Mouse (Mus musculus): ENCODE results near the gene Arid1b. TPM values are rescaled to one million over a fixed set of nuclear protein-coding genes. Genes with fewer than 3 reads are reported as not detected.

Arid1b gene
- polyA plus RNA-seq, 1 experiment from 2014 or later, result 7.2 TPM

DNA sequence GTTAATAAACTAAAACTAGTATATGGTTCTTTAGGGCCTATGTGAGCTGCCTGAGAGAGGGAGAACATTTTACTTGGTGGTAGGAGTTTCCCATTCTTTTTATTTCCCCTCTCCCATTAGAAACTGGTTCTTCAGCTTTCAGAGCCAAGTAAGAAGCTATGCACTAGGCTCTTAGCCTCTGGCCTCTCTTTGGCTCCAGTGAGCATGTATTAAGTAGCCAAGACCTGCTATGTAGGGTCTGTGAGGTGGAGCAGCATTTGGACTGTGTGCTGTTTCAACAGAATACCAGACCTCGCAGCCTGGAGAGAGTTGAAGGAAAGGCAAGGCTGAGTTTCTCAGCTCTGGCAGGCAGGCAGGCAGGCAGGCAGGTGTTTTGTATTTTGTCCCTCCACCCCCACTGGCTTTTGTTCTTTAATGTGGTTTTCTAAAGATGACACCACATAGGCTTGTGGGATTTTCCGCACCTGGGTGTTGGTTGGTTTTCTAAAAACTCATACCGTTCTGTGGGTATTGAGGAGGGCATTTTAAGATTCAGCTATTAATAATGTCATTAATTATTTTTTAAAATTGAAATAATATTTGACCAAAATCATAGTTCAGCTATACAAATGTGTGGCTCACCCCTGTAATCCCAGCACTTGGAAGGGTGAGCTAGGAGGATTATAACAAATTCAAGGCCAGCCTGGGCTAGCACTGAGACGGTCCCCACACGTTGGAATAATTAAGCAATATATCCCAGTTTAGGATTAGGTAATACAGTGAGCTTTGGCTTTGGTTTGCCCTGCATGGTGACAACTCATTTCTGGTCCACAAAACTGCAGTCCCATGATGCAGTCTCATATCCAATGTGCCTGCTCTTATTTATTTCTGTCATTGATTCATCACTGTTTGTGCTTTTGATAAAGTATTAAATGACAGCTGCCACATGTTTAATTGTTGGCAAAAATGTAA, 132.0 kb downstream of the Arid1b start:
- no peaks in the 10 kb centered on the region for H3K27me3 ChIP-seq (replicated peaks; ENCODE audit: insufficient read depth, low read length)
- WGBS, result 73% methylated on average over 5 of the region's 5 CpGs
- H3K9me3 ChIP-seq (ENCODE audit: low read length), result no peaks in the 10 kb centered on the region
- DNase-seq (ENCODE audit: low spot score), result peak; percentile 88
- no peak overlapping the region for H3K4me3 ChIP-seq (ENCODE audit: low read depth, low read length)
- H3K4me2 ChIP-seq (replicated peaks; ENCODE audit: low read depth, low read length), result no peak overlapping the region
- no peak overlapping the region for H3K9ac ChIP-seq (replicated peaks; ENCODE audit: low read depth)
- peak; percentile 94 for ATAC-seq
- TF ChIP-seq CTCF (IDR thresholded peaks at IDR 0.05) (no peak), EP300 (IDR thresholded peaks at IDR 0.05) (peak; percentile 56)
- peak overlapping the region; percentile 79 for H3K27ac ChIP-seq (ENCODE audit: low read length)
- H3K4me1 ChIP-seq (ENCODE audit: insufficient read depth, low read depth, low read length), result peaks cover 8% of the 10 kb centered on the region; the same call in 1 of the 2 replicates
- no peaks in the 10 kb centered on the region for H3K36me3 ChIP-seq (ENCODE audit: insufficient read depth, low read length)

DNA sequence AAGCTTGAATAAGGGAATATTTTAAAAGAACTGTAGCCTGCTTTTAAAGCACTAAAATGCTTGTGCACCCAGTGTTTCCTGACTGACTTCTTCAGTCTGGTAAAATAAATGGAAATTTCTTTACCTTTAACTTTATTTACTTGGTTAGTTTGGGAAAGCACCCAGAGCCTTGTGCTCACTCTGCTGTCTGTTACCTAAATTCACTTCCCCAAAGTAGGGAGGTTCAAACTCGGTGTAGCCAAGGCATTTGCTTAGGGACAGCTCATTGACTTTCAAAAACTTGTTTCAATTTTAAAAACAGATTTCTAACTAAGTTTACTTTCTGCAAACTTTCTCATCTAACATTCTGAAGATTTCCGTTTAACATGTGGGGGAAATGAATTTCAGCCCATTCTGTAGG, 135.5 kb downstream of the Arid1b start:
- Histone ChIP-seq H3K27me3 (replicated peaks; ENCODE audit: insufficient read depth, low read length) (no peaks in the 10 kb centered on the region), H3K4me2 (replicated peaks; ENCODE audit: low read depth, low read length) (no peak overlapping the region), H3K9me3 (ENCODE audit: low read length) (no peaks in the 10 kb centered on the region), H3K36me3 (ENCODE audit: insufficient read depth, low read length) (no peaks in the 10 kb centered on the region), H3K9ac (replicated peaks; ENCODE audit: low read depth) (no peak overlapping the region), H3K27ac (ENCODE audit: low read length) (no peak overlapping the region), H3K4me1 (ENCODE audit: insufficient read depth, low read depth, low read length) (peaks cover 5% of the 10 kb centered on the region; the same call in 1 of the 2 replicates), H3K4me3 (ENCODE audit: low read depth, low read length) (no peak overlapping the region)
- ATAC-seq (no peak), DNase-seq (ENCODE audit: low spot score) (no peak)
- no peak for TF ChIP-seq EP300 (IDR thresholded peaks at IDR 0.05)
- no peak for TF ChIP-seq CTCF (IDR thresholded peaks at IDR 0.05)
- WGBS, result 71% methylated on average over 2 of the region's 2 CpGs

DNA sequence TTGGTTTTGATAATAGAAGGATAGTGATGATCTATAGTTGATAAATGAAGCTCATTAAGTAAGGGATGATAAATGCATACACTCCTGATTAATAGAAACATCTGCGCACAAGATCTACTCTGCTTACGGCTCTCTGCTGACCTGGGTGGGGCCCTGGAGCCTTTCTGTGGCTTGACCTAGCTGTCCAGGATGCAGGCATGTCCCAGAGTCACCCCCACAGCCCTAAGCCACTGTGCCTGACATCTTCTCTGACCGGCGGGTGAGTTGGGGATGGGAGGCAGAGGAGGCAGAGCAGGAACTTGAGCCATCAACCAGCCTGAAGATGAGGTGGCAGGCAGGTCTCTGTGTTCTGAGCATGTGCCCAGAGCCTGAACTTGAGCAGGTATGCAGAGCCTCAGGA, 136.0 kb downstream of the Arid1b start:
- Histone ChIP-seq H3K27me3 (replicated peaks; ENCODE audit: insufficient read depth, low read length) (no peaks in the 10 kb centered on the region), H3K9ac (replicated peaks; ENCODE audit: low read depth) (no peak overlapping the region), H3K4me3 (ENCODE audit: low read depth, low read length) (no peak overlapping the region), H3K4me1 (ENCODE audit: insufficient read depth, low read depth, low read length) (peaks cover 5% of the 10 kb centered on the region; the same call in 1 of the 2 replicates), H3K27ac (ENCODE audit: low read length) (no peak overlapping the region), H3K36me3 (ENCODE audit: insufficient read depth, low read length) (no peaks in the 10 kb centered on the region), H3K4me2 (replicated peaks; ENCODE audit: low read depth, low read length) (no peak overlapping the region), H3K9me3 (ENCODE audit: low read length) (no peaks in the 10 kb centered on the region)
- ATAC-seq, result no peak
- TF ChIP-seq EP300 (IDR thresholded peaks at IDR 0.05) (no peak), CTCF (IDR thresholded peaks at IDR 0.05) (no peak)
- 81% methylated on average over 4 of the region's 4 CpGs for WGBS
- DNase-seq (ENCODE audit: low spot score), result no peak

DNA sequence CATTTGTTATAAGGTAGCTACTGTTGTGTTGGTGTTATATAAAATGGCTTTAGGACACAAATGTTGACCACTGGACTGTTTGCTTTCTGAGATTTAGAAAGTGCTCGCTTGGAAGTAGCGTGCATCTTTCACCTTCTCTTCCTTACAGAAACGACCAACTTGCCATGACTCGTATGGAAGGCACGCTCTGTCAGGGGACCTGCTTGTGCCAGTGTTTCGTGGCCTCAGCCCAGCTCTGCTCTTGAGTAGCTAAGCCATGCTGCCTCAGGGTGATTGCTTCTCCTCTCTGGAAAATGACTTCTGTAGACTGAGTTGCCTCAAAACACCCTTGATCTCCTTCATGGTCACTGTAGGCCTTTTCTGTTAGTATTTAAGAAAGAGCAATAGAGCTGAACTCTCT, 137.6 kb downstream of the Arid1b start:
- Histone ChIP-seq H3K9ac (replicated peaks; ENCODE audit: low read depth) (no peak overlapping the region), H3K27me3 (replicated peaks; ENCODE audit: insufficient read depth, low read length) (no peaks in the 10 kb centered on the region), H3K36me3 (ENCODE audit: insufficient read depth, low read length) (no peaks in the 10 kb centered on the region), H3K4me3 (ENCODE audit: low read depth, low read length) (no peak overlapping the region), H3K4me1 (ENCODE audit: insufficient read depth, low read depth, low read length) (peaks cover 4% of the 10 kb centered on the region; the same call in 1 of the 2 replicates), H3K9me3 (ENCODE audit: low read length) (no peaks in the 10 kb centered on the region), H3K27ac (ENCODE audit: low read length) (no peak overlapping the region), H3K4me2 (replicated peaks; ENCODE audit: low read depth, low read length) (no peak overlapping the region)
- ATAC-seq (no peak), DNase-seq (ENCODE audit: low spot score) (no peak)
- TF ChIP-seq CTCF (IDR thresholded peaks at IDR 0.05) (no peak), EP300 (IDR thresholded peaks at IDR 0.05) (no peak)
- WGBS, result 93% methylated on average over 6 of the region's 6 CpGs

DNA sequence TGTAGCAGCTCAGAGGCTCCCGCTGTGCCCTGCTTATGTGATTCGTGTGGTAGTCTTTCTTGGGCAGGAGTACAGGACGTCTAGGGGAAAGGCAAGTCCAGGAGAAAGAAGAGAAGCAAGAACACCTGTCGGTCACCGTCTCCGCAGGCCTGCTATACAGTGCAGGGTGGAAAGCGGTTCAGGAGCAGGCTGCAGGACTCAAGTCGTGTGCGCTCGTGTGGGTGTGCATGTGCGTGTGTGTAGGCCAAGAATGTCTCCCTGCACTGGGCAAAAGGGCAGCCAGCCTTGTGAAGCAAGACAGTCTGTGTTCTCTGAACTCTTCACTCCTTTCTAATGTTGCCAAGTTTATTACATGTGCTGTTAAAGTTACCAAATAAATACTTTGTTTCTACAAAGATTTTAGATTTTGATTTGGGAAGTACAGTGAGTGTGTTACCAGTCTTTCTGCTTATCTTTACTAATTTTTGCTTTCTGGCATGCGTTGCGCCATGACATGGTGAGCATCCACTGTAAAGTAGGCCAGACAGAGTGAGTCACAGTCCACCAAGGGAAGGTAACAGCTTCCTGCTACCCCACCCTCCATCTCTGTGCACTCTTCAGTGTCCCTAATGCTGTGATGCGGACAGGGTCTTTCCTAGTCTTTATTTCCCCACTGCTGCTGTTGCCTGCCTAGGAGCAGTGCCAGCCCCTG, 138.3 kb downstream of the Arid1b start:
- Histone ChIP-seq H3K4me3 (ENCODE audit: low read depth, low read length) (no peak overlapping the region), H3K4me1 (ENCODE audit: insufficient read depth, low read depth, low read length) (no peaks in the 10 kb centered on the region), H3K9me3 (ENCODE audit: low read length) (no peaks in the 10 kb centered on the region), H3K27ac (ENCODE audit: low read length) (no peak overlapping the region), H3K4me2 (replicated peaks; ENCODE audit: low read depth, low read length) (no peak overlapping the region), H3K27me3 (replicated peaks; ENCODE audit: insufficient read depth, low read length) (no peaks in the 10 kb centered on the region), H3K9ac (replicated peaks; ENCODE audit: low read depth) (no peak overlapping the region), H3K36me3 (ENCODE audit: insufficient read depth, low read length) (no peaks in the 10 kb centered on the region)
- WGBS, result 83% methylated on average over 14 of the region's 14 CpGs
- TF ChIP-seq EP300 (IDR thresholded peaks at IDR 0.05), result no peak
- no peak for TF ChIP-seq CTCF (IDR thresholded peaks at IDR 0.05)
- DNase-seq (ENCODE audit: low spot score), result no peak
- ATAC-seq, result peak; percentile 32; the same call in 1 of the 2 replicates

DNA sequence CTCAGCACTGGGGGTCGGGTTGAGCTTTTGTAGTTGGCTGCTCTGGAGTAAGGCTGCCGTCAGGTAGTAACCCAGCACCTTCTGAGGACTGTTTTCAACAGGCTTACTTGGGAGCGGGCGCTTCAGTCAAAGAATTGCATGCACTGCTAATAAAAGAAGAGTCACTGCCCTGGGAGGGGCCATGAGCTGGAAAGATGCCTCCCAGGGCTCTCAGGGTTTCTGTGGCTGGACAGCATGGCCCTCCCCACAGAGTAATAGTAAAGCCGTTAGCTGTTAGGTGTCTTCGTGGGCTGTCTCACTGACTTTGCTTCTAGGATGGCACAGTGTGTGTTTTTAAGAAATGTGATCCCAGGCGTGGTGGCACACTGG, 138.8 kb downstream of the Arid1b start:
- Histone ChIP-seq H3K36me3 (ENCODE audit: insufficient read depth, low read length) (no peaks in the 10 kb centered on the region), H3K9ac (replicated peaks; ENCODE audit: low read depth) (no peak overlapping the region), H3K9me3 (ENCODE audit: low read length) (no peaks in the 10 kb centered on the region), H3K4me1 (ENCODE audit: insufficient read depth, low read depth, low read length) (peaks cover 3% of the 10 kb centered on the region; the same call in 1 of the 2 replicates), H3K27ac (ENCODE audit: low read length) (no peak overlapping the region), H3K4me2 (replicated peaks; ENCODE audit: low read depth, low read length) (no peak overlapping the region), H3K4me3 (ENCODE audit: low read depth, low read length) (no peak overlapping the region), H3K27me3 (replicated peaks; ENCODE audit: insufficient read depth, low read length) (no peaks in the 10 kb centered on the region)
- WGBS, result 93% methylated on average over 7 of the region's 7 CpGs
- no peak for ATAC-seq
- no peak for DNase-seq (ENCODE audit: low spot score)
- TF ChIP-seq CTCF (IDR thresholded peaks at IDR 0.05), result no peak
- TF ChIP-seq EP300 (IDR thresholded peaks at IDR 0.05), result no peak

Data from lung, postnatal 0 days (tissue).